Mouse (Mus musculus): Measurements from ENCODE around the gene Atxn1l. TPM values are rescaled to one million over a fixed set of nuclear protein-coding genes. Genes with fewer than 3 reads are reported as not detected.

The Atxn1l gene
- polyA plus RNA-seq, 1 experiment from 2014 or later = 6.4 TPM

DNA sequence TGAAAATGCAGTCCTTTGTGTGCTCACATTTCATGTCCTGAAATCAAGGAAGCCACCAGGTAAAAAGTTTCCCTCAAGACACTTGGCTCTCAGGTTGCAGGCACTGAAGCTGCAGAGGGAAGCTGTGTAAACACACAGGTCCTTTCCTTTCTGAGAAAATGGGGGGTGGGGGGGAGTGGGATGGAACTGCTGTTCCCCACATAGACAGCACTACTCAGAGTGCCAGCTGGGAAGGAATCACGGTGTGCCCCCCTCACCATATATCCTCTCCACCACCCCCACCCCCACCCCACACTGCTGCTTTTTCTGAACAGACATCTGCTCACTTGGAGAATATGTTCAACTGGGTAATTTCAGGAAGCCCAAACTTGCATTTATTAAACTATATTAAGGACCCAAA, 25.0 kb downstream of the Atxn1l start:
- Histone ChIP-seq H3K9ac (ENCODE audit: low read length) (no peak overlapping the region), H3K4me1 (ENCODE audit: control insufficient read depth, insufficient read depth, low read length) (no peaks in the 10 kb centered on the region; the same call in 1 of the 2 replicates), H3K36me3 (ENCODE audit: control insufficient read depth, insufficient read depth, low read length) (peaks cover 26% of the 10 kb centered on the region), H3K4me2 (ENCODE audit: low read depth, severe bottlenecking) (no peak overlapping the region), H3K4me3 (ENCODE audit: low read depth, low read length) (no peak overlapping the region), H3K9me3 (ENCODE audit: control insufficient read depth, low read length) (no peaks in the 10 kb centered on the region), H3K27ac (replicated peaks; ENCODE audit: low read depth, low read length) (no peak overlapping the region), H3K27me3 (ENCODE audit: control insufficient read depth, insufficient read depth, low read length) (no peaks in the 10 kb centered on the region)
- WGBS = 94% methylated on average over 1 of the region's 1 CpGs
- ATAC-seq (ENCODE audit: insufficient number of reproducible peaks, low FRiP score, low TSS enrichment, low read depth) (no peak), DNase-seq (ENCODE audit: low spot score) (no peak)

DNA sequence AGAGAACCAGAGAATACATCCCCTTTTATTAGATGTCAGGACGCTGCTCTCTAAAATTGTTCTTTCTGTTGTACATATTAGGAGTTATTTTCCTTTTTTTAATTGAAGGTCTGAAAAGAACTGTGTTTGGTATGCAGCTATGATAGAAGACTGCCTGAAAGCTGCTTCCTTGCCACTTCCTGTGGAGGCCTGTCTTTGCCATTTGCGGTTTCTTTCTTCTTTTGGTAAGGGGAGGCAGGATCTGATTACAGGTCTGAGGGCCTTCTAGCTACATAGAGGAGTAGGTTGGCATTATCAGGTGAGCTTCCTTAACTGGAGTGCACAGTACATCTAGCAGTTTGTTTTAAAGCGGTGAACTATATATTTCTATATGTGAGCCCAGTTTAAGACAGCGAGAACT, 29.6 kb downstream of the Atxn1l start:
- Histone ChIP-seq H3K4me1 (ENCODE audit: control insufficient read depth, insufficient read depth, low read length) (peaks cover 8% of the 10 kb centered on the region), H3K4me2 (ENCODE audit: low read depth, severe bottlenecking) (no peak overlapping the region), H3K27ac (replicated peaks; ENCODE audit: low read depth, low read length) (no peak overlapping the region), H3K4me3 (ENCODE audit: low read depth, low read length) (no peak overlapping the region), H3K9ac (ENCODE audit: low read length) (no peak overlapping the region), H3K36me3 (ENCODE audit: control insufficient read depth, insufficient read depth, low read length) (peaks cover 17% of the 10 kb centered on the region), H3K27me3 (ENCODE audit: control insufficient read depth, insufficient read depth, low read length) (no peaks in the 10 kb centered on the region), H3K9me3 (ENCODE audit: control insufficient read depth, low read length) (no peaks in the 10 kb centered on the region)
- no peak for DNase-seq (ENCODE audit: low spot score)
- 94% methylated on average over 4 of the region's 4 CpGs for WGBS
- ATAC-seq (ENCODE audit: insufficient number of reproducible peaks, low FRiP score, low TSS enrichment, low read depth) = no peak

- 0 out of 2 replicates have a peak, but pooled peaks have one; percentile 48 for ATAC-seq (ENCODE audit: insufficient number of reproducible peaks, low FRiP score, low TSS enrichment, low read depth)
- WGBS = 14% methylated on average over 2 of the region's 2 CpGs
- peaks cover 12% of the 10 kb centered on the region for H3K36me3 ChIP-seq (ENCODE audit: control insufficient read depth, insufficient read depth, low read length)
- H3K27ac ChIP-seq (replicated peaks; ENCODE audit: low read depth, low read length) = no peak overlapping the region
- peak overlapping the region; percentile 90 for H3K4me2 ChIP-seq (ENCODE audit: low read depth, severe bottlenecking)
- H3K27me3 ChIP-seq (ENCODE audit: control insufficient read depth, insufficient read depth, low read length) = no peaks in the 10 kb centered on the region
- H3K4me1 ChIP-seq (ENCODE audit: control insufficient read depth, insufficient read depth, low read length) = peaks cover 8% of the 10 kb centered on the region
- DNase-seq (ENCODE audit: low spot score) = peak; percentile 88
- peak overlapping the region; percentile 90 for H3K4me3 ChIP-seq (ENCODE audit: low read depth, low read length)
- H3K9me3 ChIP-seq (ENCODE audit: control insufficient read depth, low read length) = no peaks in the 10 kb centered on the region
- H3K9ac ChIP-seq (ENCODE audit: low read length) = no peak overlapping the region; the same call in 1 of the 2 replicates
These were observed 30.7 kb downstream of the Atxn1l start for GRCm38 (mm10) chr8:109706874-109707237.

- H3K9ac ChIP-seq (ENCODE audit: low read length) = peak overlapping the region; percentile 99
- H3K4me3 ChIP-seq (ENCODE audit: low read depth, low read length) = peak overlapping the region; percentile 90
- H3K36me3 ChIP-seq (ENCODE audit: control insufficient read depth, insufficient read depth, low read length) = peaks cover 10% of the 10 kb centered on the region; the same call in 1 of the 2 replicates
- H3K27ac ChIP-seq (replicated peaks; ENCODE audit: low read depth, low read length) = peak overlapping the region; percentile 83
- peak; percentile 14; the same call in 1 of the 2 replicates for ATAC-seq (ENCODE audit: insufficient number of reproducible peaks, low FRiP score, low TSS enrichment, low read depth)
- DNase-seq (ENCODE audit: low spot score) = peak; percentile 25
- peaks cover 8% of the 10 kb centered on the region for H3K4me1 ChIP-seq (ENCODE audit: control insufficient read depth, insufficient read depth, low read length)
- no peaks in the 10 kb centered on the region for H3K9me3 ChIP-seq (ENCODE audit: control insufficient read depth, low read length)
- peak overlapping the region; percentile 90 for H3K4me2 ChIP-seq (ENCODE audit: low read depth, severe bottlenecking)
- 1% methylated on average over 30 of the region's 30 CpGs for WGBS
- H3K27me3 ChIP-seq (ENCODE audit: control insufficient read depth, insufficient read depth, low read length) = no peaks in the 10 kb centered on the region
These were observed 31.3 kb downstream of the Atxn1l start for GRCm38 (mm10) chr8:109706076-109706873.

GRCm38 (mm10) chr8:109705320-109706075, 32.0 kb downstream of the Atxn1l start, which contains the start of gene Zfp821:
TSS of gene Zfp821 (plus strand) at chr8:109705546.
- Histone ChIP-seq H3K27me3 (ENCODE audit: control insufficient read depth, insufficient read depth, low read length) (no peaks in the 10 kb centered on the region), H3K9me3 (ENCODE audit: control insufficient read depth, low read length) (no peaks in the 10 kb centered on the region), H3K36me3 (ENCODE audit: control insufficient read depth, insufficient read depth, low read length) (peaks cover 8% of the 10 kb centered on the region; the same call in 1 of the 2 replicates), H3K27ac (replicated peaks; ENCODE audit: low read depth, low read length) (peak within 1 kb of the TSS; percentile 83), H3K4me2 (ENCODE audit: low read depth, severe bottlenecking) (peak within 1 kb of the TSS; percentile 90), H3K9ac (ENCODE audit: low read length) (peak within 1 kb of the TSS; percentile 99), H3K4me1 (ENCODE audit: control insufficient read depth, insufficient read depth, low read length) (peaks cover 8% of the 10 kb centered on the region), H3K4me3 (ENCODE audit: low read depth, low read length) (peak within 1 kb of the TSS; percentile 90)
- ATAC-seq (ENCODE audit: insufficient number of reproducible peaks, low FRiP score, low TSS enrichment, low read depth) (peak; percentile 78), DNase-seq (ENCODE audit: low spot score) (peak; percentile 95)
- under 1% methylated on average over 73 of the region's 100 CpGs for WGBS

- Histone ChIP-seq H3K9me3 (ENCODE audit: control insufficient read depth, low read length) (no peaks in the 10 kb centered on the region), H3K4me2 (ENCODE audit: low read depth, severe bottlenecking) (peak overlapping the region; percentile 65), H3K4me3 (ENCODE audit: low read depth, low read length) (peak overlapping the region; percentile 90), H3K27ac (replicated peaks; ENCODE audit: low read depth, low read length) (no peak overlapping the region), H3K36me3 (ENCODE audit: control insufficient read depth, insufficient read depth, low read length) (peaks cover 8% of the 10 kb centered on the region; the same call in 1 of the 2 replicates), H3K27me3 (ENCODE audit: control insufficient read depth, insufficient read depth, low read length) (no peaks in the 10 kb centered on the region), H3K9ac (ENCODE audit: low read length) (peak overlapping the region; percentile 0; the same call in 1 of the 2 replicates), H3K4me1 (ENCODE audit: control insufficient read depth, insufficient read depth, low read length) (peaks cover 8% of the 10 kb centered on the region)
- WGBS = 12% methylated on average over 24 of the region's 24 CpGs
- DNase-seq (ENCODE audit: low spot score) (no peak), ATAC-seq (ENCODE audit: insufficient number of reproducible peaks, low FRiP score, low TSS enrichment, low read depth) (peak; percentile 52; the same call in 1 of the 2 replicates)
These were observed 32.8 kb downstream of the Atxn1l start for GRCm38 (mm10) chr8:109704565-109705319.

DNA sequence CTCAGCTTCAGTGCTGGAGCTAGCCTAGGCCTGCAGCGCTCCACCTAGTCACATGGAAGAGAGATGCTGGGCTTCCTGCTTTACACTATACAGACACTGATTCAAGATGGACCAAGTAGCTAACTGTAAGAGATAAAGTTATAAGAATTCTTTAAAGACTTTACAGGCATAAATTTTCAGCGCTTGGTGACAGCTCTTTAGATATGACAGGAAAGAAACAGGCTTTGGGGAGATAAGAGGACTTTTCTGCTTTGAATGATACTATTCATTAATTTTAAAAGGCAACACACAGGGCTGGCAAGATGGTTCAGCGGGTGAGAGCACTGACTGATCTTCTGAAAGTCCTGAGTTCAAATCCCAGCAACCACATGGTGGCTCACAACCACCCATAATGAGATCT, 39.1 kb downstream of the Atxn1l start:
- ATAC-seq (ENCODE audit: insufficient number of reproducible peaks, low FRiP score, low TSS enrichment, low read depth) = no peak

GRCm38 (mm10) chr8:109697754-109698153, 39.8 kb downstream of the Atxn1l start:
- Histone ChIP-seq H3K27ac (replicated peaks; ENCODE audit: low read depth, low read length) (no peak overlapping the region), H3K9me3 (ENCODE audit: control insufficient read depth, low read length) (no peaks in the 10 kb centered on the region), H3K4me3 (ENCODE audit: low read depth, low read length) (no peak overlapping the region), H3K36me3 (ENCODE audit: control insufficient read depth, insufficient read depth, low read length) (no peaks in the 10 kb centered on the region), H3K4me2 (ENCODE audit: low read depth, severe bottlenecking) (no peak overlapping the region), H3K9ac (ENCODE audit: low read length) (no peak overlapping the region), H3K4me1 (ENCODE audit: control insufficient read depth, insufficient read depth, low read length) (no peaks in the 10 kb centered on the region), H3K27me3 (ENCODE audit: control insufficient read depth, insufficient read depth, low read length) (no peaks in the 10 kb centered on the region)
- no peak for ATAC-seq (ENCODE audit: insufficient number of reproducible peaks, low FRiP score, low TSS enrichment, low read depth)
- WGBS = 76% methylated on average over 1 of the region's 1 CpGs
- DNase-seq (ENCODE audit: low spot score) = no peak

More for the DNA sequence above, 39.1 kb downstream of the Atxn1l start:
- Histone ChIP-seq H3K27me3 (ENCODE audit: control insufficient read depth, insufficient read depth, low read length) (no peaks in the 10 kb centered on the region), H3K36me3 (ENCODE audit: control insufficient read depth, insufficient read depth, low read length) (no peaks in the 10 kb centered on the region), H3K27ac (replicated peaks; ENCODE audit: low read depth, low read length) (no peak overlapping the region), H3K9me3 (ENCODE audit: control insufficient read depth, low read length) (no peaks in the 10 kb centered on the region), H3K4me2 (ENCODE audit: low read depth, severe bottlenecking) (no peak overlapping the region), H3K4me1 (ENCODE audit: control insufficient read depth, insufficient read depth, low read length) (no peaks in the 10 kb centered on the region), H3K4me3 (ENCODE audit: low read depth, low read length) (no peak overlapping the region), H3K9ac (ENCODE audit: low read length) (no peak overlapping the region)
- DNase-seq (ENCODE audit: low spot score) = no peak
- 82% methylated on average over 3 of the region's 3 CpGs for WGBS

Data from limb, embryonic 11.5 days (tissue).